Mouse (Mus musculus) CH12.LX (cell line): ENCODE results near the gene Hdhd3. TPM values are rescaled to one million over a fixed set of nuclear protein-coding genes. Genes with fewer than 3 reads are reported as not detected.

Source experiments
- DNase-seq: peaks from one replicate; pipeline ENCODE4 v3.0.0-alpha.2; 2013; ENCODE audit errors: extremely low read depth
- H3K27ac ChIP-seq: 2 replicates; pipeline ENCODE4 v1.5.1; 2012; ENCODE audit warnings: low read depth, mild to moderate bottlenecking, control low read depth, moderate library complexity; ENCODE audit not compliant: insufficient read depth
- H3K27me3 ChIP-seq: replicated peaks from 2 replicates; pipeline ENCODE3; 2012; ENCODE audit warnings: inconsistent platforms
- H3K36me3 ChIP-seq, 2 experiments: replicated peaks in 1 of 2; 2 replicates each; pipeline versions ENCODE3 to v1.6.1; 2012; ENCODE audit warnings: inconsistent platforms in 1 of 2, low read length in 1 of 2, mild to moderate bottlenecking in 1 of 2, mixed read lengths in 1 of 2, moderate library complexity in 1 of 2; ENCODE audit not compliant: control insufficient read depth in 1 of 2, insufficient read depth in 1 of 2
- H3K4me1 ChIP-seq, 2 experiments: 2 replicates each; pipeline ENCODE4 v1.6.1; 2012; ENCODE audit warnings: inconsistent platforms in 1 of 2, moderate library complexity in 1 of 2; ENCODE audit not compliant: insufficient read depth in 2 of 2, control insufficient read depth in 1 of 2
- H3K4me2 ChIP-seq: 2 replicates; pipeline ENCODE4 v1.6.1; 2012; ENCODE audit warnings: low read depth, mild to moderate bottlenecking, control low read depth; ENCODE audit not compliant: poor library complexity, insufficient read depth, severe bottlenecking
- H3K4me3 ChIP-seq, 3 experiments: fragments of 150-350 bp in 1 of 3; sonication (generic) in 1 of 3; replicated peaks in 1 of 3; 2 replicates each; pipeline versions ENCODE3 to v1.5.1; 2011 to 2012; ENCODE audit warnings: low read depth in 2 of 3, low read length in 2 of 3, mild to moderate bottlenecking in 2 of 3, moderate library complexity in 2 of 3, control low read depth in 1 of 3, improper control_type of control experiment in 1 of 3, inconsistent platforms in 1 of 3, mixed read lengths in 1 of 3; ENCODE audit not compliant: poor library complexity in 1 of 3
- H3K79me2 ChIP-seq: replicated peaks from 2 replicates; pipeline ENCODE4 v1.6.1; 2012; ENCODE audit warnings: mild to moderate bottlenecking, moderate library complexity; ENCODE audit not compliant: control insufficient read depth, poor library complexity, insufficient read depth, severe bottlenecking; ENCODE audit errors: extremely low read depth
- H3K9ac ChIP-seq: 2 replicates; pipeline ENCODE4 v1.6.1; 2012; ENCODE audit warnings: low read depth, mild to moderate bottlenecking, control low read depth, moderate library complexity; ENCODE audit not compliant: insufficient read depth
- H3K9me3 ChIP-seq: replicated peaks from 2 replicates; pipeline ENCODE3; 2012; ENCODE audit warnings: low read length, inconsistent platforms, mixed read lengths
- CHD2 ChIP-seq: IDR thresholded peaks from 2 replicates; pipeline ENCODE4 v1.6.1; 2011; ENCODE audit warnings: low read length, improper control_type of control experiment
- CTCF ChIP-seq, 2 experiments: IDR thresholded peaks in 1 of 2; conservative IDR thresholded peaks in 1 of 2; 2 replicates each; pipeline ENCODE4 v1.5.1; 2011 to 2012; ENCODE audit warnings: low read depth in 2 of 2, low read length in 2 of 2, improper control_type of control experiment in 1 of 2, inconsistent platforms in 1 of 2, mild to moderate bottlenecking in 1 of 2, moderate library complexity in 1 of 2
- E2F4 ChIP-seq: IDR thresholded peaks from 2 replicates; pipeline ENCODE4 v1.6.1; 2011; ENCODE audit warnings: low read depth, low read length, improper control_type of control experiment; ENCODE audit not compliant: insufficient replicate concordance
- ELF1 ChIP-seq: IDR thresholded peaks from 2 replicates; pipeline ENCODE4 v1.6.1; 2014; ENCODE audit warnings: low read depth, mild to moderate bottlenecking, inconsistent platforms, low read length, improper control_type of control experiment
- EP300 ChIP-seq: IDR thresholded peaks from 2 replicates; pipeline ENCODE4 v1.6.1; 2011; ENCODE audit warnings: low read length, improper control_type of control experiment
- ETS1 ChIP-seq: conservative IDR thresholded peaks from 2 replicates; pipeline ENCODE4 v1.6.1; 2012; ENCODE audit warnings: low read depth, mild to moderate bottlenecking, inconsistent platforms, low read length, improper control_type of control experiment, moderate library complexity
- GABPA ChIP-seq: IDR thresholded peaks from 2 replicates; pipeline ENCODE4 v1.6.1; 2012; ENCODE audit warnings: low read depth, low read length, improper control_type of control experiment, inconsistent platforms; ENCODE audit not compliant: insufficient replicate concordance
- HCFC1 ChIP-seq: IDR thresholded peaks from 2 replicates; pipeline ENCODE4 v1.6.1; 2012; ENCODE audit warnings: low read depth, mild to moderate bottlenecking, inconsistent platforms, low read length, improper control_type of control experiment
- IRF4 ChIP-seq: IDR thresholded peaks from 2 replicates; pipeline ENCODE4 v1.6.1; 2014; ENCODE audit warnings: low read depth, mild to moderate bottlenecking, inconsistent platforms, low read length, improper control_type of control experiment
- JUN ChIP-seq: IDR thresholded peaks from 2 replicates; pipeline ENCODE4 v1.6.1; 2011; ENCODE audit warnings: low read depth, mild to moderate bottlenecking, low read length, improper control_type of control experiment, moderate library complexity; ENCODE audit not compliant: insufficient read depth
- MAFK ChIP-seq: IDR thresholded peaks from 2 replicates; pipeline ENCODE4 v1.6.1; 2011; ENCODE audit warnings: low read length, improper control_type of control experiment; ENCODE audit not compliant: insufficient replicate concordance
- MAX ChIP-seq: IDR thresholded peaks from 2 replicates; pipeline ENCODE4 v1.6.1; 2011; ENCODE audit warnings: low read length, improper control_type of control experiment
- MAZ ChIP-seq: IDR thresholded peaks from 2 replicates; pipeline ENCODE4 v1.6.1; 2012; ENCODE audit warnings: low read depth, mild to moderate bottlenecking, inconsistent platforms, low read length, improper control_type of control experiment, moderate library complexity
- MEF2A ChIP-seq: IDR thresholded peaks from 2 replicates; pipeline ENCODE4 v1.6.1; 2014; ENCODE audit warnings: low read depth, mild to moderate bottlenecking, inconsistent platforms, low read length, improper control_type of control experiment, borderline replicate concordance
- MXI1 ChIP-seq: IDR thresholded peaks from 2 replicates; pipeline ENCODE4 v1.6.1; 2011; ENCODE audit warnings: mild to moderate bottlenecking, low read depth, low read length, improper control_type of control experiment
- MYC ChIP-seq: IDR thresholded peaks from 2 replicates; pipeline ENCODE4 v1.6.1; 2011; ENCODE audit warnings: low read depth, mild to moderate bottlenecking, improper control_type of control experiment, low read length
- NELFE ChIP-seq: IDR thresholded peaks from 2 replicates; pipeline ENCODE4 v1.6.1; 2011; ENCODE audit warnings: low read depth, low read length, improper control_type of control experiment
- NRF1 ChIP-seq: IDR thresholded peaks from 2 replicates; pipeline ENCODE4 v1.6.1; 2014; ENCODE audit warnings: low read depth, mild to moderate bottlenecking, inconsistent platforms, low read length, improper control_type of control experiment, moderate library complexity
- PAX5 ChIP-seq: IDR thresholded peaks from 2 replicates; pipeline ENCODE4 v1.6.1; 2012; ENCODE audit warnings: low read length, inconsistent platforms, mixed read lengths
- POLR2A ChIP-seq: IDR thresholded peaks from 2 replicates; pipeline ENCODE4 v1.6.1; 2011; ENCODE audit warnings: low read depth, mild to moderate bottlenecking, improper control_type of control experiment, low read length
- RCOR1 ChIP-seq: conservative IDR thresholded peaks from 2 replicates; pipeline ENCODE4 v1.6.1; 2012; ENCODE audit warnings: low read depth, mild to moderate bottlenecking, inconsistent platforms, low read length, improper control_type of control experiment
- SIN3A ChIP-seq: IDR thresholded peaks from 2 replicates; pipeline ENCODE4 v1.6.1; 2012; ENCODE audit warnings: low read length, improper control_type of control experiment, inconsistent platforms
- SMC3 ChIP-seq: IDR thresholded peaks from 2 replicates; pipeline ENCODE4 v1.6.1; 2011; ENCODE audit warnings: low read depth, low read length, improper control_type of control experiment
- TBP ChIP-seq: conservative IDR thresholded peaks from 2 replicates; pipeline ENCODE4 v1.6.1; 2011; ENCODE audit warnings: low read depth, low read length, improper control_type of control experiment
- TCF12 ChIP-seq: IDR thresholded peaks from 2 replicates; pipeline ENCODE4 v1.6.1; 2014; ENCODE audit warnings: low read depth, mild to moderate bottlenecking, inconsistent platforms, low read length, improper control_type of control experiment
- USF1 ChIP-seq: IDR thresholded peaks from 2 replicates; pipeline ENCODE4 v1.6.1; 2014; ENCODE audit warnings: low read depth, mild to moderate bottlenecking, inconsistent platforms, low read length, improper control_type of control experiment
- USF2 ChIP-seq: conservative IDR thresholded peaks from 2 replicates; pipeline ENCODE4 v1.6.1; 2011; ENCODE audit warnings: low read depth, low read length, improper control_type of control experiment
- ZC3H11A ChIP-seq: IDR thresholded peaks from 2 replicates; pipeline ENCODE4 v1.6.1; 2012; ENCODE audit warnings: low read depth, mild to moderate bottlenecking, inconsistent platforms, low read length, improper control_type of control experiment
- ZKSCAN1 ChIP-seq: IDR thresholded peaks from 2 replicates; pipeline ENCODE4 v1.6.1; 2012; ENCODE audit warnings: low read depth, inconsistent platforms, low read length, improper control_type of control experiment, borderline replicate concordance
- ZMIZ1 ChIP-seq: IDR thresholded peaks from 2 replicates; pipeline ENCODE4 v1.6.1; 2012; ENCODE audit warnings: low read depth, mild to moderate bottlenecking, inconsistent platforms, low read length, improper control_type of control experiment
- ZNF384 ChIP-seq: IDR thresholded peaks from 2 replicates; pipeline ENCODE4 v1.6.1; 2012; ENCODE audit warnings: low read depth, low read length, improper control_type of control experiment, inconsistent platforms
- dilution Hi-C: fragments of 300-500 bp; cut with MboI; formaldehyde crosslinking; loops from 2 replicates; pipeline ENCODE4 v1.14.3; 2020; ENCODE audit warnings: low sequenced_read_pairs; ENCODE audit not compliant: extremely low pct_unique_long_range_greater_than_20kb, extremely low pct_ligation_motif_present
- in situ Hi-C: fragments of 300-500 bp; cut with MboI; formaldehyde crosslinking; loops from 3 replicates; pipeline ENCODE4 v1.14.3; 2019; ENCODE audit warnings: low sequenced_read_pairs, low pct_ligation_motif_present, low pct_unique_long_range_greater_than_20kb, mixed read lengths
- polyA plus RNA-seq: library from polyadenylated mRNA; unstranded; fragments of >175 nt; gene quantifications from 2 replicates; pipeline ENCODE4 v1.2.1, GENCODE M21; 2012; ENCODE audit warnings: low read depth; ENCODE audit not compliant: insufficient read length
- total RNA-seq, 2 experiments: library from RNA; depleted of rRNA; stranded (reverse); fragments of 300-350 nt in 1 of 2; fragments of >200 nt in 1 of 2; gene quantifications; 2 replicates each; pipeline ENCODE4 v1.2.3; 2012 to 2014

Hdhd3 gene
- total and polyA plus RNA-seq, 3 experiments: 4.5 to 4.7 (median 4.7) TPM

DNA sequence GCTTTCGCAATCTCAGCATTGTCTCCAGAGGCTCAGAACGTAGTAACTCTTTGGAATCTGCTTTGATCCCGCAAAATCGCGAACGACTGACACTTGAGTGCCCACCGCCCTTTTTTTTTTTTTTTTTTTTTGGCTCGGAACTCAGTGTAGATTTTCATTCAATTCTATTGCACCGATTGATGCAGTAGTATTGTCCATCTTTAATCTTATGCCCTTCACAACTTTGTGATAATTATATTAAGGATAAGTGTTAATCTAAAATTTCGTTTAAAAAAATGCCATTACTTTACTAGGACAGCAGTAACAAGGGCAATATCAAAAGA lies 22.2 kb upstream of the Hdhd3 start:
- H3K9me3 ChIP-seq: no peaks in the 10 kb centered on the region
- H3K4me1 ChIP-seq: peaks cover 10 to 32% of the 10 kb centered on the region in 2 experiments
- dilution Hi-C loops: no loop called here
- H3K36me3 ChIP-seq: peaks cover 4 to 19% of the 10 kb centered on the region in 2 experiments
- peaks cover 28% of the 10 kb centered on the region for H3K27me3 ChIP-seq
- no peak overlapping the region for H3K27ac ChIP-seq
- peaks cover 5% of the 10 kb centered on the region for H3K79me2 ChIP-seq
- no peak overlapping the region for H3K9ac ChIP-seq
- no peak for DNase-seq
- in situ Hi-C loops: no loop called here
- TF ChIP-seq CTCF (conservative IDR thresholded peaks at IDR 0.05 in 1 of 2, IDR thresholded peaks at IDR 0.05 in 1 of 2; ENCODE audit: low read depth in 2 of 2, low read length in 2 of 2) (no peak), ZC3H11A (no peak), TBP (peak; percentile 75; the same call in 1 of the 2 replicates), MAFK (no peak)
- TF ChIP-seq, all 38 proteins: peak for 1
- Histone ChIP-seq H3K4me3 (peak overlapping the region in 2 of 3 experiments; percentile 47 to 92), H3K4me2 (0 out of 2 replicates have a peak overlapping the region, but pooled peaks have one; percentile 33)

DNA sequence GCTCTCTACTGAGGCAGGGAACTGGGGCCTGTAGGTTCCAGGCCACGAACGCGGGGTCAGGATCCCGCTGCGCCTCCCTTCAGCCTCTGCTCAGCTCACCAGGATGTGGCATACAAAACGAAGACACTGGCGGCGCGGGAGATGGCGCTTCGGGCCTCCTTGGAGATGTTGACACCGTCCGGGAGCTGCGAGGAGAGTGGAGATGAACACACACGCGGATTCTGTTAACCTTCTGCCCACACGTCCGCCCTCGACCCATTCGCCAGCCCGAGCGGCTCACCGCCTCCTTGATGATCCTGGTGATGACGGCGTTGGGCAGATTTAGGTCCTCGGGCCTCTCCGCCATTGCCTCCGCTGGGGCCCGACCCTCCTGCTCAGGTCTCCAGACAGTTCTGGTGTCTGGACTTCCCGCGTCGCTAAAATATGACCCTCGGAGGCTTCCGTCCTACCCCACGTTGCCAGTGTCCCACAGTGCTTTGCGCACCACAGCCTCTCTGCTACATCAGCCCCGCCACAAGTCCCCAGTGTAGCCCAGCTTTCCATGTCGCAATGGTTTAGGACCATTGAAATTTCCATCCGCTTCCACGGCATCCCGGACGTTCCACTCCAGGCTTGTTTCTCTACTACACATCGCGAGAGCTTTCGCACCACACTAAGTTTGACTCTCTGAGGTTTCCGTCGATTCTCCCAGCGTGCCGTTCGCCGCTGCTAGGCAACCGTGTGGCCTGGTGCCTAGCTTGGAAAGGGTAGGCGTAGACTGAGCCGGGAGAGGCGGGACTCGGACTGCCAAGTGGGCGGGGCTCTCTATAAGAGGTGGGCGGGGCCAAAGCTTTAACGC lies 21.6 kb upstream of the Hdhd3 start, which contains the start of the genes Pole3 and 4933430I17Rik:
Pole3 (minus strand) TSS at position 418 of the 838 bp plus-strand sequence.
4933430I17Rik (plus strand) TSS at position 719 of the 838 bp plus-strand sequence.
- Histone ChIP-seq H3K27ac (peak within 1 kb of the TSS; percentile 82), H3K9ac (peak within 1 kb of the TSS; percentile 86), H3K4me1 (peaks cover 10 to 32% of the 10 kb centered on the region in 2 experiments), H3K4me3 (peak within 1 kb of the TSS; percentile 84 to 92 (median 85)), H3K27me3 (peaks cover 25% of the 10 kb centered on the region), H3K4me2 (peak within 1 kb of the TSS; percentile 81), H3K36me3 (peaks cover 4 to 19% of the 10 kb centered on the region in 2 experiments), H3K79me2 (peaks cover 5% of the 10 kb centered on the region), H3K9me3 (no peaks in the 10 kb centered on the region)
- DNase-seq: peak; percentile 98
- dilution Hi-C loops: no loop called here
- in situ Hi-C loops: no loop called here
- TF ChIP-seq JUN (no peak), MAZ (no peak), ZMIZ1 (no peak), MAX (peak; percentile 84; the same call in 1 of the 2 replicates), MAFK (no peak), PAX5 (no peak), ZKSCAN1 (no peak), ETS1 (no peak), SIN3A (peak; percentile 91; the same call in 1 of the 2 replicates), E2F4 (peak; percentile 80; the same call in 1 of the 2 replicates), RCOR1 (no peak), GABPA (no peak; the same call in 1 of the 2 replicates), ZNF384 (no peak), ELF1 (peak; percentile 82), MYC (peak; percentile 84; the same call in 1 of the 2 replicates), MEF2A (peak; percentile 35; the same call in 1 of the 2 replicates), USF1 (no peak), TCF12 (peak; percentile 18; the same call in 1 of the 2 replicates), CHD2 (peak; percentile 89), NRF1 (0 out of 2 replicates have a peak, but pooled peaks have one; percentile 2), USF2 (no peak), HCFC1 (peak; percentile 94), POLR2A (peak; percentile 62), IRF4 (peak; percentile 28; the same call in 1 of the 2 replicates), ZC3H11A (no peak), NELFE (peak; percentile 68; the same call in 1 of the 2 replicates), MXI1 (peak; percentile 69), CTCF (conservative IDR thresholded peaks at IDR 0.05 in 1 of 2, IDR thresholded peaks at IDR 0.05 in 1 of 2; ENCODE audit: low read depth in 2 of 2, low read length in 2 of 2) (no peak), EP300 (no peak), SMC3 (no peak)
